Mouse (Mus musculus) CH12F3 (cell line): ENCODE measurements around the gene Wasf3.

ENCODE experiments used
- in situ Hi-C: fragments of 300-500 bp; cut with MboI; formaldehyde crosslinking; loops from 2 replicates; pipeline ENCODE4 v1.14.3; 2020; ENCODE audit warnings: low sequenced_read_pairs

Wasf3 gene

DNA sequence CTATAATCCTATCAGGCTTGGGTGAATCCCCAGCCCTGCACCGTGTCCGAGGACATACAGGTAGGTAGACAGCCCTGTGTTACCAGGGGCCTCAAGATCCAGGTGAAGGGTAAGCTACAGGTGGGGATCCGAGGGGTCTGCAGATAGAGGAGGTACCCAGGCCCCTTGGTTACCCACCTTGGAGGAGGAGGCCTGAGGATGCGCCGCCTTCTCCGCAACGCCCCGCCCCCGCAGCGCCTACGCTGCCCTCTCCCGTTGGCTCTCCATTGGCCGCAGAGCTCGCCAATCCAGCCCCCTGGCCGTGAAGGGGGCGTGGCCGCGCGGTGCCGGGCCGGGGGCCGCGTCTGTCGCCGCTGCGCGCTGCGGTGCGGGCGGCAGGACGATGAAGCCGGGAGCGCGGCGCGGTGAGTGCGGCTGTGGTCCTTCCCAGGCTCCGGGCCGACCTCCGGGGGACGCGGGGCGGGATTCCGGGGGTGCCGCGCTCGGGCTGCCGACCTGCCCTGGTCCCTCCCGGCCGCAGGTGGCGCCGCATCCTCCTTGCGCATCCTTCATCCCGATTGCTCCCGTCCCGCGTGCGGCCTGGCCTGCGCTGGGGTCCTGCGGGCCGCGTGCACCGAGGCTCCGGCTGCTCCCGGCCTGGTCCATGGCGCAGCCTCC, at the start of gene Wasf3:
Wasf3 (plus strand) TSS at position 51 of the 657 bp plus-strand sequence.
- in situ Hi-C loops, result no loop called here

GRCm38 (mm10) chr5:146338064-146338463, 46.7 kb upstream of the Wasf3 start:
- in situ Hi-C loops, result no loop called here

- in situ Hi-C loops, result no loop called here
These were observed 44.7 kb upstream of the Wasf3 start for GRCm38 (mm10) chr5:146340037-146340436.

DNA sequence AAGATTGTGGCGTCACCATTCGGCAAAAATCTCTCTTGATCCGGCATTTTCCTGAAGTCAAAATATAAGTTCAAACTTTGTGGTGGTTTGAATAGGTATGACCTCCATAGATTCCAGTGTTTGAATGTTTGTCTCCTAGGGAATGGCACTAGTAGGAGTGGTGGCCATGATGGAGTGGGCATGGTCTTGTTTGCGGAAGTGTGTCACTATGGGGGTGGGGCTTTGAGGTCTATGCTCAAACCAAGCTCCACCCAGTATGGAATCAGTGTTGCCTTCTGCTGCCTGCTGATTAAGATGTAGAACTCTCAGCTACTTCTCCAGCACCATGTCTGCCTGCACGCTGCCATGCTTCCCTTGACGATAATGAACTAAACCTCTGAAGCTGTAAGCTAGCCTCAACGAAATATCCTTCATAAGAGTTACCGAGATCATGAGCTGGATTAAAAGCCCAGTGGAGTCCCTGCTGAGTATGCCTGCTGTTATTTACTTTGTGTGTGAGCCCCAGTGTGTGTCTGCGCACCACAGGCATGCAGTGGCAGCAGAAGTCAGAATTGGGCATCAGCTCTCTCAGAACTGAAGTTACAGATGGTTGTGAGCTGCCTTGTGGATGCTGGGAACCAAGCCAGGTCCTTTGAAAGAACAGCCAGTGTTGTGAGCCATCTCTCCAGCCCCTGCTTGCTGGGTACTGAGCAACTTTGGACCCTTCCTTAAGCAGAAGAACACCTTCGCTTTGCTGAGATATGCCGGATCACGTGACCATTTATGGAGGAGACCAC, 39.7 kb upstream of the Wasf3 start:
- in situ Hi-C loops, result no loop called here

DNA sequence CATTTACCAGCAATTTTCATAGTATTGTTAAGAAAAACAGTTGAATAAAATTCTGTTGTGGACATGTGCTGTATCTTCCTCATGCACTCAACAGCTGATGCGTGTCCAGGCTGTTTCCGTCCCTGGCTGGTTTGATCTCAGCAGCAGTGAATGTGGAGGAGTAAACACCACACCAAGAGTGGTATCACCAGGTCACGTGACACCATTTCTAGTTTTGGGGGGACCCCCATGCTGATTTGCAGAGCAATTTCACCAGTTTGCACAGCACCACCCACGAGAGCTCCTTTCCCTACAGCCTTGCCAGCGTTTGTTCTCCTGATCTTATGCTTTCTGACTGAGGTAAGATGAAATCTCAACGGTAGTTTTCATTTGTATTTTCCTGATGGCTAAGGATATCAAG, 37.7 kb upstream of the Wasf3 start:
- in situ Hi-C loops, result no loop called here

DNA sequence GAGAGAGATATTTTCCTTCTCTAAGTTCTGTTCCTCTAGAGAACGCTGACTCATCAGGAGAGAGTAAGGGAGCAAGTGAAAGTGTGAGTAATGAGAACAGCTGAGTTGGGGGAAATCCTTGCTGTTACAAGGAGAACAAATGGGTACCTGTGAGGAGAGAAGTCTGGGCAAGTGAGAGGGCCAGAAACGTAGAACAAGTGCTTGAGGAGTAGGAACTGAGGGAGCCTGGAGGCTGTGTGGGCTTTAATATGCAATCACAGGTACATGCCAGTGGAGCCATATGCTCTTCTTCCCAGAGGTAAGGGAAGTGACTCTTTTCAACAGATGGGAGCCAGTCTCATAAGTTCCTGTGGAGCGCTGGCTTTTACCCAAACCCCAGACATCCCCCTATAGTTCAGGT, 35.6 kb upstream of the Wasf3 start:
- in situ Hi-C loops, result no loop called here

- in situ Hi-C loops, result no loop called here
These were observed 34.0 kb upstream of the Wasf3 start for GRCm38 (mm10) chr5:146350784-146351183.

GRCm38 (mm10) chr5:146352006-146352405, 32.8 kb upstream of the Wasf3 start:
- in situ Hi-C loops, result no loop called here

DNA sequence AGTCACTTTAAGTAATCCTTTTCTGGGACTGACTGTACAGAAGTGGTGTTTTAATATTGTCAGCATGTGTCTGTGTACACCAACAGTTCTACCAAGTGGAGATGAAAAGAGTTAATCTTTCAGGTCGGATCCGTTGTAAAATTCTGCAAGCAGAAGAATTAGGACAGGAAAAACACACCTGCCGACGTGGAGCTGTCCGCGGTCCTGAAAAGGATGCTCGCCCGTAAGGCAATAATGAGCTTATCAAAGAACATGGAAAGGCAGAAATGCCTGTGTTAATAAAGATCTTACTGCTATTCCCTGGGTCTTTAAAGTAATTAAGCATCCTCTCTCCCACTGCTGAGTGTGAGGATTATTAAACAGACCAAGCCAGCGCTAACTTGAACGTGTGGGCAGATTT, 24.4 kb upstream of the Wasf3 start:
- in situ Hi-C loops, result no loop called here

GRCm38 (mm10) chr5:146362711-146363110, 22.1 kb upstream of the Wasf3 start:
- in situ Hi-C loops, result no loop called here

DNA sequence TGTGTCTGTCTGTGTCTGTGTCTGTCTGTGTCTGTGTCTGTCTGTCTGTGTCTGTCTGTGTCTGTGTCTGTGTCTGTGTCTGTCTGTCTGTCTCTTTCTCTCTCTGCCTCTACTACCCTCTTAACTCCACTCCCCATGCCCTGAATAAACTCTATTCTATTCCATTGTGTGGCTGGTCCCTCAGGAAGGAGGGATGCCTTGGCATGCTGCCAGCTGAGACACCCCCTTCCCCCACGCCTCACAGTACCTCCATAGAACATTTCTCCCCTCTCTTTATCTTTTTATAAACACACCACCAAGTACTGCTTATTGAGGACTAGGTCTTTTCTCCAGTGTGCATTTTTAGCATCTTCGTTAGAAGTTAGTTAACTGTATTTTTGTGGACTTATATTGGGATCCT, 16.4 kb upstream of the Wasf3 start:
- in situ Hi-C loops, result no loop called here

- in situ Hi-C loops, result no loop called here
These were observed 15.8 kb upstream of the Wasf3 start for GRCm38 (mm10) chr5:146368971-146369370.

DNA sequence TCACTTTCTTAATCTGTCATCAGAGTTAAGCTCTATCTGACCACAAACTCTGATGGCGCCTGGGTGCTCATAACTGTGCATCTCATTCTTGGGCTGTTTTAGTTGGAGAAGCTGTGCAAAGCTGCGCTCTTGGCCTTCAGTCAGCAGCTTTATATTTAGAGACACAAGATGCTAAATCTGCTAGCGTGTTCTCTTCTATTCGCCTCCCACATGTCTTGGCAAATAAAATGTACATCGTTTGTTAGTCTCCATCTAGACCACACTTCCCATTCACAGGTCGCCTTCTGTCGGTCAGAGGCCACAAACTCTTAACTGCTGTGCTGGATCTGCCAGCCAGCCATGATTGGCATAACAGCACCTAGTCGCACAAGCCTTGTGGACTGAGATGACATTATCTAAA, 14.0 kb upstream of the Wasf3 start:
- in situ Hi-C loops, result no loop called here

GRCm38 (mm10) chr5:146373238-146373637, 11.5 kb upstream of the Wasf3 start:
- in situ Hi-C loops, result no loop called here

DNA sequence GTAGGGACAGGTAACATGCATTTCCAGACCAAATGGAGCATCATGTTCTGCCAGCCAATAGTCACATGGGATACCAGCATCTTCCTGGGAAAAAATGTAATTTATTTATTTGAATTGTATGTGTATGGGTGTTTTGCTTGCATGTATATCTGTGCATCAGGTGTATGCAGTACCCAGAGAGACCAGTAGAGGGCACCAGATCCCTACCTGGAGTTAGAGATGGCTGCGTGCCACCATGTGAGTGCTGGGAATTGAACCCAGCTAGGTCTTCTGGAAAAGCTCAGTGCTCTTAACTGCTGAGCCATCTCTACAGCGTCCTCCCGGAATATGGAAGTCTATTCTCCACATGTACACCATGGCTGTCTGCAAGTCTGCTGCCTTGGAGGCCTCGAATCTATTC, 8.2 kb upstream of the Wasf3 start:
- in situ Hi-C loops, result no loop called here

DNA sequence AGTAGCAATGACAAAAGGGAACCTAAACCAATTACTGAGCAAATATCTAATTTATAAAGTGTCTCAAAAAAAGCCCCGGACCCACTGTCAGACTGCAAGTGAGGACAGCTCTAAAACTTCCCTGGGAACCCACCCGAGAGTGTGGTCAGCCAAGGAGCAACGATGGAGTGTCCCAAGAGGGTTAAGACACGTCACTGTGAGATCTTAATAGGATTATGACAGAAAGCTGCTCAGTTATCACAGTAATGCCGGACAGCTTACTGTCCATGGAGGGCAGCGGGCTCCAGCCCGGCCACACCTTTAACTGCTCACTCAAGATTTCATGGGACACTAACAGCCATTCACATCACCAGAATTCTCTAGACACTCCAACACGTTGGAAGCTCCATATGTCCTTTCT, 4.7 kb upstream of the Wasf3 start:
- in situ Hi-C loops, result no loop called here

GRCm38 (mm10) chr5:146382268-146382667, 2.5 kb upstream of the Wasf3 start:
- in situ Hi-C loops, result no loop called here

- in situ Hi-C loops, result no loop called here
These were observed 1.4 kb upstream of the Wasf3 start for GRCm38 (mm10) chr5:146383401-146383800.

DNA sequence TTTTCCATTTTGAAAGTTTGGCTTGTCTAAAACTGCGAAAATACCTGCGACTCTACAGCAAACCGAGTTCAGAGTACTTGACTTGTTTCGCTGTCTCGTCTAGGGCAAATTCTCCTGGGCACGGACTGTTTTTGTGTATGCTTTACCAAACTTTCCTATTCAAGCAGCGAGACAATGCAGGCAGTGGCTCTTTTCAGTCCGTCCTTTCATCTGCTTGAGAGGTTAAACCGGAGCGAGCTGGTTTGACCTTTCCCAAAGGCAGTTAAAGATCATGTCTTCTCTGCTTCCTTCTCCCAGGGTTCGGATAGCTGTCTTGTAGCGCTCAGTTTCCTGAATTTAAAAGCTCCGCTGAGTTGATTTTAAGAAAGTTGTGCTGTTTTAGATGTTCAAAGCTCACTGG, 1.2 kb downstream of the Wasf3 start:
- in situ Hi-C loops, result no loop called here

DNA sequence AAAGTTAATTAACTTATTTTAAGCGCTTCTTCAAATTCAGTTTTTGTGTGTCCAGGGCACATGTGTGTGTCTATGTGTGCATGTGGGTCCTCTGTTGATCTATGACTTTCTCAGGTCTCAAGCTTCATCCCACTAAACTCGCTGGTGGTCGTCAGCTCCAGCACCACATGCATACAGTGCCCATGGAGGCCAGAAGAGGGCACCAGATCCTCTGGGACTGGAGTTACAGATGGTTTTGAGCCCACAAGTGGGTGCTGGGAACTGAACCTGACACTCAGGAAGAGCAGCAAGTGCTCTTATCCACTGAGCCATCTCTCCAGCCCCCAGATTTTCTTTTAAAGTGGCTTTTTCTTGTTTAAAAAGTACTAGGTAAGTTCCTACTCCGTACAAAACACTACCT, 2.1 kb downstream of the Wasf3 start:
- in situ Hi-C loops, result no loop called here

DNA sequence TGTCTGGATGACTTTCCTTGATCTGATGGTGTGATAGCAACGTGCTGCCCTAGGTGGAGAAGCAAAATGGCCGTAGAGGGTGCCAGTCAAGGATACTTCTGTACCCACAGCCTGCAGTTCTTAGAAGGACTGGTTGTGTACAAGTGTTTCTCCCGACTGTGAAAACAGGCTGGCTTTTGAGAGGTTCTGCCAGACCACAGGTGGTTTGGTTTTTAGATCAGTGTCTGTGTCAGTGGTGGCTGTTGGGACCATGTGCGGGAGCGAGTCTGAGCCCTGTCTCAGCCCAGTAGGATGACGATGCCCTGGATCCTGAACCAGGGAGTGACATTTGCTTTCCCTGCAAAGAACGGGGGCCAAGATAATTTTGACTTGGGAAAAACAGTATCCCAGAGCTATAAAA, 9.8 kb downstream of the Wasf3 start:
- in situ Hi-C loops, result no loop called here

DNA sequence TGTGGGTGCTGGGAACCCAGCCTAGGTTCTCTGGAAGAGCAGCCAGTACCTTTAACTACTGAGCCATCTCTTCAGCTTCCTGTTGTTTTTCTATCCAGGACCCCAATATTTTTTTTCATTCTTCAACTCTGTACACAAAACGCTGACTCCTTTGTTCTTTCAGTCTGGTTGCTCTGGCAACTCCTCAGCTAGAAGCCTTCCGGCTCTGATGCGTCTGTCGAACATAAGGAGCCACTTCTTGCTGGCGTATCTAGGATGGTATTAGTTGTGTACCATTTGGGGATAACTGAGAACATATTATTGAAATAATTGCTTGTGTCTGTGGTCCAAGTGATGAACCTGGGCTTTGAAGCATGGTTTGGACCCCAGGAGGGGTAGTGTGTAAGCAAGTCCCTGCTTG, 12.5 kb downstream of the Wasf3 start:
- in situ Hi-C loops, result no loop called here
